Comparison of ENCODE assay signal across 8 mouse cellular contexts in genomic region chrX:135008720-135009470, GRCm38 (mm10). TPM values are rescaled to one million over a fixed set of nuclear protein-coding genes. Genes with fewer than 3 reads are reported as not detected.
DNase-seq lines count a peak whose midpoint lies in the region; ATAC-seq and TF ChIP-seq lines count a peak whose summit lies in the region.

Gene Zmat1 (minus strand): TSS chrX:135009209.

- intact Hi-C loops in heart, postnatal 36 days (cut with DNase I) = loop anchor here (5.0 to 10.0 kb wide), 2 partner anchors 47 to 414 kb away; partner anchors contain the start of gene Nxf2

- peak; percentile 100 for ATAC-seq in G1E (ENCODE audit: extremely low read depth, insufficient number of reproducible peaks, low FRiP score, poor library complexity, severe bottlenecking)
- peak; percentile 100 for ATAC-seq in forebrain, embryonic 16.5 days
- ATAC-seq in lung, embryonic 14.5 days (ENCODE audit: insufficient read depth) = peak; percentile 100

- DNase-seq in G1E (ENCODE audit: low spot score) = peak; percentile 66
- DNase-seq in cerebellum, adult 18-20 months = peak; percentile 81 to 94
- peak; percentile 82 to 83 for DNase-seq in heart, postnatal 36 days
- DNase-seq in layer of hippocampus, adult 2 months (ENCODE audit: low spot score in 2 of 2) = peak; percentile 77 to 93
- DNase-seq in lung, embryonic 14.5 days = peak; percentile 94
- DNase-seq in thymus, adult 2 months = peak; percentile 85

- TF ChIP-seq POLR2A in olfactory bulb, adult 2 months (IDR thresholded peaks at IDR 0.05; ENCODE audit: insufficient read depth, low read depth, low read length) = peak; percentile 88; the same call in 1 of the 2 replicates
- peak; percentile 91; the same call in 1 of the 2 replicates for TF ChIP-seq POLR2A in thymus, adult 2 months (IDR thresholded peaks at IDR 0.05; ENCODE audit: control insufficient read depth, extremely low read depth, insufficient read depth, low read length, poor library complexity)

- H3K27me3 ChIP-seq in G1E (ENCODE audit: insufficient read depth, low read length) = no peaks in the 10 kb centered on the region
- H3K27me3 ChIP-seq in forebrain, embryonic 16.5 days (replicated peaks; ENCODE audit: control insufficient read depth, insufficient read depth, low read length) = no peaks in the 10 kb centered on the region
- no peaks in the 10 kb centered on the region for H3K27me3 ChIP-seq in lung, embryonic 14.5 days (ENCODE audit: insufficient read depth, low read length)
- H3K27me3 ChIP-seq in thymus, adult 2 months (ENCODE audit: control insufficient read depth, insufficient read depth, low read length) = no peaks in the 10 kb centered on the region

- H3K4me2 ChIP-seq in forebrain, embryonic 16.5 days (ENCODE audit: low read length) = peak within 1 kb of the TSS; percentile 52
- peak within 1 kb of the TSS; percentile 55 for H3K4me2 ChIP-seq in lung, embryonic 14.5 days

- H3K4me1 ChIP-seq in G1E (ENCODE audit: insufficient read depth, low read depth, low read length) = no peaks in the 10 kb centered on the region
- no peaks in the 10 kb centered on the region for H3K4me1 ChIP-seq in forebrain, embryonic 16.5 days (replicated peaks; ENCODE audit: control insufficient read depth, insufficient read depth, low read length)
- no peaks in the 10 kb centered on the region for H3K4me1 ChIP-seq in lung, embryonic 14.5 days (ENCODE audit: insufficient read depth)
- no peaks in the 10 kb centered on the region for H3K4me1 ChIP-seq in olfactory bulb, adult 2 months (ENCODE audit: control insufficient read depth, insufficient read depth, low read length)
- H3K4me1 ChIP-seq in thymus, adult 2 months (replicated peaks; ENCODE audit: control insufficient read depth, insufficient read depth, low read length) = no peaks in the 10 kb centered on the region

- H3K4me3 ChIP-seq in G1E (ENCODE audit: low read depth, low read length) = peak within 1 kb of the TSS; percentile 74
- peak within 1 kb of the TSS; percentile 65 for H3K4me3 ChIP-seq in forebrain, embryonic 16.5 days (replicated peaks; ENCODE audit: low read length)
- H3K4me3 ChIP-seq in layer of hippocampus, adult 2 months = peak within 1 kb of the TSS; percentile 67
- peak within 1 kb of the TSS; percentile 60 for H3K4me3 ChIP-seq in lung, embryonic 14.5 days (ENCODE audit: low read depth, low read length)
- peak within 1 kb of the TSS; percentile 98 for H3K4me3 ChIP-seq in olfactory bulb, adult 2 months (ENCODE audit: insufficient read depth, low read depth, low read length)
- H3K4me3 ChIP-seq in thymus, adult 2 months (ENCODE audit: control insufficient read depth, insufficient read depth, low read length) = peak within 1 kb of the TSS; percentile 97

- no peaks in the 10 kb centered on the region for H3K9me3 ChIP-seq in G1E (replicated peaks)
- H3K9me3 ChIP-seq in forebrain, embryonic 16.5 days (ENCODE audit: control insufficient read depth, low read length) = no peaks in the 10 kb centered on the region
- no peaks in the 10 kb centered on the region for H3K9me3 ChIP-seq in lung, embryonic 14.5 days (ENCODE audit: low read depth, low read length)

- peak within 1 kb of the TSS; percentile 94 for H3K27ac ChIP-seq in forebrain, embryonic 16.5 days (ENCODE audit: low read length)
- peak within 1 kb of the TSS; percentile 98 for H3K27ac ChIP-seq in layer of hippocampus, adult 2 months
- H3K27ac ChIP-seq in lung, embryonic 14.5 days (ENCODE audit: low read depth) = peak within 1 kb of the TSS; percentile 93
- H3K27ac ChIP-seq in olfactory bulb, adult 2 months (ENCODE audit: insufficient read depth, low read depth, low read length) = peak within 1 kb of the TSS; percentile 98
- peak within 1 kb of the TSS; percentile 97 for H3K27ac ChIP-seq in thymus, adult 2 months (ENCODE audit: control insufficient read depth, insufficient read depth, low read length)

- peak within 1 kb of the TSS; percentile 79 for H3K9ac ChIP-seq in forebrain, embryonic 16.5 days (replicated peaks; ENCODE audit: low read depth, low read length)
- peak within 1 kb of the TSS; percentile 76 for H3K9ac ChIP-seq in lung, embryonic 14.5 days

- no peak for TF ChIP-seq CTCF in G1E (IDR thresholded peaks at IDR 0.05; ENCODE audit: low read depth, low read length)
- no peak for TF ChIP-seq CTCF in layer of hippocampus, adult 2 months (conservative IDR thresholded peaks at IDR 0.05)
- TF ChIP-seq CTCF in lung, embryonic 14.5 days (IDR thresholded peaks at IDR 0.05; ENCODE audit: low read depth) = no peak
- TF ChIP-seq CTCF in olfactory bulb, adult 2 months (IDR thresholded peaks at IDR 0.05; ENCODE audit: insufficient read depth, low read depth, low read length) = no peak
- TF ChIP-seq CTCF in thymus, adult 2 months (IDR thresholded peaks at IDR 0.05; ENCODE audit: borderline replicate concordance, control insufficient read depth, extremely low read depth, insufficient read depth, low read length, poor library complexity) = no peak

- peaks cover 2% of the 10 kb centered on the region for H3K36me3 ChIP-seq in G1E (replicated peaks)
- no peaks in the 10 kb centered on the region for H3K36me3 ChIP-seq in forebrain, embryonic 16.5 days (ENCODE audit: control insufficient read depth, insufficient read depth)
- no peaks in the 10 kb centered on the region for H3K36me3 ChIP-seq in lung, embryonic 14.5 days (ENCODE audit: insufficient read depth)
- no peaks in the 10 kb centered on the region for H3K36me3 ChIP-seq in thymus, adult 2 months (ENCODE audit: control insufficient read depth, insufficient read depth, low read length)

- 14% methylated on average over 44 of the region's 65 CpGs for WGBS in forebrain, embryonic 16.5 days
- WGBS in lung, embryonic 14.5 days = 8% methylated on average over 51 of the region's 65 CpGs
- 18% methylated on average over 63 of the region's 65 CpGs for WGBS in olfactory bulb, adult 2 months
- 2% methylated on average over 52 of the region's 65 CpGs for WGBS in thymus, adult 2 months

RNA-seq across cellular contexts. Expression of gene Zmat1, which starts in this region (rescaled TPM):
- total RNA-seq in G1E (2014; fragmentation: Nextera tagmentation) = 8.7 and 12.0 TPM in 2 replicates
- total RNA-seq in G1E (2017) = 0.60 and 0.70 TPM in 2 replicates
- 0.96 and 1.4 TPM in 2 replicates for polyA plus RNA-seq in G1E (2012)
- 6.3 and 8.7 TPM in 2 replicates for polyA plus RNA-seq in forebrain, embryonic 16.5 days (2015; fragmentation: Nextera tagmentation; extraction: Ambion mirVana)
- total RNA-seq in heart, postnatal 36 days (2021) = 1 to 10 TPM; 3.5 to 7.3 TPM
- 10 to 100 TPM in 1 of 2 experiments, 1 to 10 TPM in 1; 9.2 to 12.2 TPM for total RNA-seq in layer of hippocampus, adult 2 months (2021)
- 4.8 and 7.0 TPM in 2 replicates for polyA plus RNA-seq in lung, embryonic 14.5 days (2014; fragmentation: Nextera tagmentation; extraction: Ambion mirVana)
- polyA plus RNA-seq in olfactory bulb, adult 2 months (2012; ENCODE audit: insufficient read depth, insufficient read length, low replicate concordance, missing spikeins) = not detected in 2 replicates
- polyA plus RNA-seq in thymus, adult 2 months (2012; rRNA removed) = 0.47 and 0.77 TPM in 2 replicates

Comparison
In these comparisons a context has a peak if more than half of its experiments do, and no peak if none do; other contexts are left out.
1. Peak in every context shown above with its lines: DNase-seq, ATAC-seq, H3K4me3 ChIP-seq and H3K27ac ChIP-seq.
2. Peak in DNase-seq, H3K4me3 ChIP-seq and H3K27ac ChIP-seq in thymus, adult 2 months; RNA of the gene not detected or under 1 TPM.